Mouse (Mus musculus) urinary bladder, postnatal 36 days (tissue): Measurements from ENCODE around the gene Plbd2.

ENCODE experiments used
- DNase-seq, 2 experiments: peaks; one replicate each; pipeline ENCODE4 v3.0.0; 2022; ENCODE audit warnings: low spot score in 2 of 2, mixed read lengths in 1 of 2

The Plbd2 gene

GRCm38 (mm10) chr5:120473361-120473760 lies 30.1 kb downstream of the Plbd2 start:
- DNase-seq, result no peak

GRCm38 (mm10) chr5:120472770-120473169 lies 30.7 kb downstream of the Plbd2 start, which contains the start of gene Sdsl:
Gene Sdsl, minus strand, starts transcription at chr5:120472810.
- no peak for DNase-seq

GRCm38 (mm10) chr5:120471538-120471937 lies 31.9 kb downstream of the Plbd2 start:
- no peak for DNase-seq

GRCm38 (mm10) chr5:120468830-120469229 lies 34.6 kb downstream of the Plbd2 start:
- DNase-seq, result no peak

GRCm38 (mm10) chr5:120468336-120468735 lies 35.1 kb downstream of the Plbd2 start:
- DNase-seq, result no peak

- DNase-seq, result peak in 1 of 2 experiments; percentile 22
These were observed 36.4 kb downstream of the Plbd2 start for GRCm38 (mm10) chr5:120467026-120467425.

- peak; percentile 30 to 64 for DNase-seq
These were observed 37.6 kb downstream of the Plbd2 start for GRCm38 (mm10) chr5:120465860-120466259.

- DNase-seq, result peak in 1 of 2 experiments; percentile 18
These were observed 38.4 kb downstream of the Plbd2 start for GRCm38 (mm10) chr5:120465062-120465461.

- no peak for DNase-seq
These were observed 39.1 kb downstream of the Plbd2 start for GRCm38 (mm10) chr5:120464321-120464720.

GRCm38 (mm10) chr5:120461902-120462301 lies 41.5 kb downstream of the Plbd2 start:
- no peak for DNase-seq

GRCm38 (mm10) chr5:120459133-120459532 lies 44.3 kb downstream of the Plbd2 start:
- DNase-seq, result no peak

GRCm38 (mm10) chr5:120457628-120458027 lies 45.8 kb downstream of the Plbd2 start:
- DNase-seq, result peak in 1 of 2 experiments; percentile 35

- no peak for DNase-seq
These were observed 46.4 kb downstream of the Plbd2 start for GRCm38 (mm10) chr5:120456841-120457554.

- no peak for DNase-seq
These were observed 47.2 kb downstream of the Plbd2 start for GRCm38 (mm10) chr5:120456253-120456652.

GRCm38 (mm10) chr5:120454756-120455337 lies 48.6 kb downstream of the Plbd2 start:
- no peak for DNase-seq

- DNase-seq, result no peak
These were observed 56.1 kb downstream of the Plbd2 start for GRCm38 (mm10) chr5:120447305-120447704.

GRCm38 (mm10) chr5:120440733-120441132 lies 62.7 kb downstream of the Plbd2 start:
- DNase-seq, result peak; percentile 82 to 86

- DNase-seq, result no peak
These were observed 63.3 kb downstream of the Plbd2 start for GRCm38 (mm10) chr5:120439887-120440670.

GRCm38 (mm10) chr5:120438991-120439710 lies 64.3 kb downstream of the Plbd2 start:
- DNase-seq, result no peak

- no peak for DNase-seq
These were observed 65.0 kb downstream of the Plbd2 start for GRCm38 (mm10) chr5:120438469-120438868.

- DNase-seq, result no peak
These were observed 65.4 kb downstream of the Plbd2 start for GRCm38 (mm10) chr5:120437986-120438385.

GRCm38 (mm10) chr5:120437539-120437938 lies 65.9 kb downstream of the Plbd2 start:
- DNase-seq, result no peak
